Mouse (Mus musculus): Measurements from ENCODE around the gene Hist1h4i. TPM values are rescaled to one million over a fixed set of nuclear protein-coding genes. Genes with fewer than 3 reads are reported as not detected.
A peak's percentile ranks its signal among the peaks of the same experiment; 100 is the strongest.
"Not testable (repeated sequence)": the region's sequence is repeated elsewhere in the genome, so short reads cannot be mapped to it uniquely, and the experiment has no call there.

The Hist1h4i gene
- 18.0 and 18.3 TPM in 2 replicates for polyA plus RNA-seq (2015; fragmentation: Nextera tagmentation; extraction: Ambion mirVana)

GRCm38 (mm10) chr13:22041142-22041536, at the start of gene Hist1h4i:
Gene Hist1h4i (minus strand): TSS chr13:22041362.
- DNase-seq = peak; percentile 94
- peak; percentile 93 for TF ChIP-seq EP300 (IDR thresholded peaks at IDR 0.05; ENCODE audit: low read depth)
- Histone ChIP-seq H3K9ac (replicated peaks) (peak within 1 kb of the TSS; percentile 74), H3K4me2 (ENCODE audit: low read depth, low read length) (peak within 1 kb of the TSS; percentile 80), H3K4me3 (ENCODE audit: low read depth, low read length) (peak within 1 kb of the TSS; percentile 54), H3K27ac (ENCODE audit: low read depth) (peak within 1 kb of the TSS; percentile 96), H3K4me1 (ENCODE audit: insufficient read depth) (peaks cover 17% of the 10 kb centered on the region)
- not testable (repeated sequence) for H3K27me3 ChIP-seq (ENCODE audit: insufficient read depth, low read length); H3K9me3 ChIP-seq (ENCODE audit: low read length); H3K36me3 ChIP-seq (replicated peaks; ENCODE audit: insufficient read depth, low read length)
- WGBS (ENCODE audit: insufficient replicate concordance) = 1% methylated on average over 23 of the region's 27 CpGs
- ATAC-seq = peak; percentile 52

- not testable (repeated sequence) for H3K27me3 ChIP-seq (ENCODE audit: insufficient read depth, low read length); DNase-seq; H3K4me3 ChIP-seq (ENCODE audit: low read depth, low read length); H3K4me2 ChIP-seq (ENCODE audit: low read depth, low read length); ATAC-seq; H3K27ac ChIP-seq (ENCODE audit: low read depth); H3K9ac ChIP-seq (replicated peaks); H3K36me3 ChIP-seq (replicated peaks; ENCODE audit: insufficient read depth, low read length); H3K9me3 ChIP-seq (ENCODE audit: low read length); H3K4me1 ChIP-seq (ENCODE audit: insufficient read depth)
- WGBS (ENCODE audit: insufficient replicate concordance) = 52% methylated on average over 1 of the region's 1 CpGs
These were observed 43.0 kb upstream of the Hist1h4i start, which contains the start of gene Vmn1r188 for GRCm38 (mm10) chr13:22084140-22084539. Gene Vmn1r188 (plus strand): TSS chr13:22084440.

- H3K9me3 ChIP-seq (ENCODE audit: low read length) = no peaks in the 10 kb centered on the region
- ATAC-seq (no peak), DNase-seq (no peak)
- WGBS (ENCODE audit: insufficient replicate concordance) = 43% methylated on average over 1 of the region's 1 CpGs
- no peaks in the 10 kb centered on the region for H3K4me1 ChIP-seq (ENCODE audit: insufficient read depth)
- H3K27ac ChIP-seq (ENCODE audit: low read depth) = no peak overlapping the region
- TF ChIP-seq CTCF (IDR thresholded peaks at IDR 0.05; ENCODE audit: low read depth) (no peak), EP300 (IDR thresholded peaks at IDR 0.05; ENCODE audit: low read depth) (no peak)
- no peak overlapping the region for H3K4me2 ChIP-seq (ENCODE audit: low read depth, low read length)
- no peaks in the 10 kb centered on the region for H3K27me3 ChIP-seq (ENCODE audit: insufficient read depth, low read length)
- H3K4me3 ChIP-seq (ENCODE audit: low read depth, low read length) = no peak overlapping the region
- no peaks in the 10 kb centered on the region for H3K36me3 ChIP-seq (replicated peaks; ENCODE audit: insufficient read depth, low read length)
- H3K9ac ChIP-seq (replicated peaks) = no peak overlapping the region
These were observed 22.3 kb upstream of the Hist1h4i start for GRCm38 (mm10) chr13:22063468-22063867.

GRCm38 (mm10) chr13:22061422-22061821, 20.3 kb upstream of the Hist1h4i start:
- ATAC-seq (no peak), DNase-seq (no peak)
- Histone ChIP-seq H3K4me2 (ENCODE audit: low read depth, low read length) (no peak overlapping the region), H3K9ac (replicated peaks) (no peak overlapping the region), H3K27ac (ENCODE audit: low read depth) (no peak overlapping the region), H3K9me3 (ENCODE audit: low read length) (no peaks in the 10 kb centered on the region), H3K36me3 (replicated peaks; ENCODE audit: insufficient read depth, low read length) (no peaks in the 10 kb centered on the region), H3K4me3 (ENCODE audit: low read depth, low read length) (no peak overlapping the region), H3K4me1 (ENCODE audit: insufficient read depth) (no peaks in the 10 kb centered on the region), H3K27me3 (ENCODE audit: insufficient read depth, low read length) (no peaks in the 10 kb centered on the region)
- TF ChIP-seq CTCF (IDR thresholded peaks at IDR 0.05; ENCODE audit: low read depth) (no peak), EP300 (IDR thresholded peaks at IDR 0.05; ENCODE audit: low read depth) (no peak)
- 54% methylated on average over 1 of the region's 1 CpGs for WGBS (ENCODE audit: insufficient replicate concordance)

DNA sequence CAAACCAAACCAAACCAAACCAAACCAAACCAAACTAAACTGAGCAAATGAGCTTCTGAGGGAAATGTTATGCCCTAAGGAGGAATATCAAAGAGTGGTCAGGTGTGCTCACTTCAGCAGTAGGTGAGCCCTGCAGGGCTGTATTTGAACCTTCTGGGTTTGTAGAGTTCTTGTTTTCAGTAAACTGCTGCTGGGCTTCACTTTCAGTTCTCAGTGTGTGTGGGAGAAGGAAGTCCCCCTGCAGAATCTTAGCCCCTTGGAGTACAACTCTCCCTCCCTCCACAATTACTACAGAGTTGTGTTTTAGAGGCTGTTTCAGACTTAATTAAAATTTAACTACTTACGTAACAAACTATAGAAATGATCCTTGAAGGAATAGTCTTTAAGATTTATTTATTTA, 12.6 kb upstream of the Hist1h4i start:
- Histone ChIP-seq H3K4me3 (ENCODE audit: low read depth, low read length) (no peak overlapping the region), H3K36me3 (replicated peaks; ENCODE audit: insufficient read depth, low read length) (no peaks in the 10 kb centered on the region), H3K27ac (ENCODE audit: low read depth) (no peak overlapping the region), H3K27me3 (ENCODE audit: insufficient read depth, low read length) (no peaks in the 10 kb centered on the region), H3K9ac (replicated peaks) (no peak overlapping the region), H3K4me1 (ENCODE audit: insufficient read depth) (peaks cover 16% of the 10 kb centered on the region), H3K4me2 (ENCODE audit: low read depth, low read length) (no peak overlapping the region), H3K9me3 (ENCODE audit: low read length) (no peaks in the 10 kb centered on the region)
- WGBS (ENCODE audit: insufficient replicate concordance) = 84% methylated on average over 1 of the region's 1 CpGs
- no peak for TF ChIP-seq EP300 (IDR thresholded peaks at IDR 0.05; ENCODE audit: low read depth)
- no peak for TF ChIP-seq CTCF (IDR thresholded peaks at IDR 0.05; ENCODE audit: low read depth)
- DNase-seq (no peak), ATAC-seq (no peak)

- no peak for ATAC-seq
- Histone ChIP-seq H3K27ac (ENCODE audit: low read depth) (no peak overlapping the region), H3K4me3 (ENCODE audit: low read depth, low read length) (peak overlapping the region; percentile 49), H3K4me2 (ENCODE audit: low read depth, low read length) (peak overlapping the region; percentile 88), H3K9ac (replicated peaks) (peak overlapping the region; percentile 60), H3K27me3 (ENCODE audit: insufficient read depth, low read length) (no peaks in the 10 kb centered on the region), H3K9me3 (ENCODE audit: low read length) (no peaks in the 10 kb centered on the region), H3K36me3 (replicated peaks; ENCODE audit: insufficient read depth, low read length) (no peaks in the 10 kb centered on the region), H3K4me1 (ENCODE audit: insufficient read depth) (peaks cover 16% of the 10 kb centered on the region)
- no peak for DNase-seq
- WGBS (ENCODE audit: insufficient replicate concordance) = 12% methylated on average over 5 of the region's 5 CpGs
- TF ChIP-seq CTCF (IDR thresholded peaks at IDR 0.05; ENCODE audit: low read depth) (no peak), EP300 (IDR thresholded peaks at IDR 0.05; ENCODE audit: low read depth) (no peak)
These were observed 10.3 kb upstream of the Hist1h4i start for GRCm38 (mm10) chr13:22051523-22051859.
